In the genomic region with DNA sequence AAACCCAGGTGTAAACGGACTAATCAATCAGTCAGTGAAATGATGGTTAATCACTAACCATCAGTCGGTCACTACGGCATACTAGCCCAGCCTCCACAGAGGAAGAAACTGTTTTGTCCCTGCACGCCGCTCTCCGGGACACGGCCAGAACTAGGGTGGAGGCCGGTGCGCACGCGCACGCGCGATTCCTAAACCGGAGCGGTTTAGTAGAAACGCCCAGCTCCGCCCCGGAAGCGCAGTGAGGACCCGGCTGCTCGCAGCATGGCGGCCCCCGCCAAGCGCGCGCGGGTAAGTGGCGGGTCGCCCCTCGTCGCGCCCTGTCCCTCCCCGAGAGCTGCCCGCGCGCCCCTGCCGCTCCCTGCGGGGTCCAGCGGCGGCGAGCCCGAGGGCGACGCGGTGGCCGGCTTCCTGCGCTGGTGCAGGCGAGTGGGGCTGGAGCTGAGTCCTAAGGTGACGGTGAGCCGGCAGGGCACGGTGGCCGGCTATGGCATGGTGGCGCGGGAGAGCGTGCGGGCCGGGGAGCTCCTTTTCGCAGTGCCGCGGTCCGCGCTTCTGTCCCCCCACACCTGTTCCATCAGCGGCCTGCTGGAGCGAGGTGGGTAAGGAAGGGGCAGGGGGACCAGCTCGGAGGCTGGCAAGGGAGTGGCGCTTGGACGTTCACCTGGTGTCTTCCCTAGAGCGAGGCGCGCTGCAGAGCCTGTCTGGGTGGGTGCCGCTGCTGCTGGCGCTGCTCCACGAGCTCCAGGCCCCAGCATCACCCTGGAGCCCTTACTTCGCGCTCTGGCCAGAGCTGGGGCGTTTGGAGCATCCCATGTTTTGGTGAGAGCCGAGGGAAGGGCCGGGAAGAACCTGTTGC, we compare ENCODE assay signal across 7 mouse cellular contexts. TPM values are rescaled to one million over a fixed set of nuclear protein-coding genes. Genes with fewer than 3 reads are reported as not detected.
DNase-seq lines count a peak whose midpoint lies in the region.

A gene (plus strand): TSS at position 206 of the 856 bp plus-strand sequence.

- H3K9me3 ChIP-seq in midbrain, embryonic 10.5 days (replicated peaks), result no peaks in the 10 kb centered on the region

- intact Hi-C loops in left cerebral cortex, postnatal 36 days (cut with DNase I), result loop anchor here (5.0 kb wide), 1 partner anchor 116 kb away; no protein-coding TSS in a partner anchor

- peak within 1 kb of the TSS; percentile 91 for H3K27ac ChIP-seq in midbrain, embryonic 10.5 days (replicated peaks)

- peak within 1 kb of the TSS; percentile 92 for H3K4me3 ChIP-seq in midbrain, embryonic 10.5 days

- no peaks in the 10 kb centered on the region for H3K27me3 ChIP-seq in midbrain, embryonic 10.5 days (ENCODE audit: low read depth, poor library complexity, severe bottlenecking)

- WGBS in midbrain, embryonic 10.5 days, result under 1% methylated on average over 79 of the region's 79 CpGs

- H3K4me1 ChIP-seq in midbrain, embryonic 10.5 days, result peaks cover 23% of the 10 kb centered on the region

- H3K36me3 ChIP-seq in midbrain, embryonic 10.5 days, result peaks cover 42% of the 10 kb centered on the region

- peak; percentile 80 to 84 for DNase-seq in adrenal gland, adult 18-20 months (ENCODE audit: low spot score in 2 of 2)
- peak; percentile 93 for DNase-seq in embryo, embryonic 10 days (ENCODE audit: low spot score)
- DNase-seq in gastrocnemius, postnatal 10 days, result peak; percentile 83
- DNase-seq in induced T-regulatory cell, adult 2 months (ENCODE audit: low read depth), result peak; percentile 91
- peak; percentile 88 for DNase-seq in left cerebral cortex, postnatal 36 days (ENCODE audit: low spot score in 2 of 2)
- peak; percentile 90 for DNase-seq in midbrain, embryonic 10.5 days (ENCODE audit: low spot score)
- DNase-seq in right cerebral cortex, postnatal 4 days, result peak; percentile 86

RNA-seq across cellular contexts. Expression of the gene that starts here (rescaled TPM):
- total RNA-seq in adrenal gland, adult 18-20 months (2021), result 10 to 100 TPM; 29.0 to 38.2 TPM
- 10 to 100 TPM in 1 of 2 experiments, 1 to 10 TPM in 1; 8.1 to 12.6 TPM for total RNA-seq in gastrocnemius, postnatal 10 days (2021)
- total RNA-seq in left cerebral cortex, postnatal 36 days (2021), result 10 to 100 TPM; 16.5 to 19.7 TPM
- polyA plus RNA-seq in midbrain, embryonic 10.5 days (2016; fragmentation: Nextera tagmentation; extraction: Ambion mirVana), result 25.0 and 28.7 TPM in 2 replicates

Comparison
In these comparisons a context has a peak if more than half of its experiments do, and no peak if none do; other contexts are left out.
1. Peak in every context shown above with its lines: DNase-seq, H3K4me3 ChIP-seq and H3K27ac ChIP-seq.